Mouse (Mus musculus) CD8-positive naive resting alpha-beta T cell, adult 2 months (primary cell): ENCODE results near the gene Dnm3.
A peak's percentile ranks its signal among the peaks of the same experiment; 100 is the strongest.

ENCODE experiments used
- DNase-seq, 2 experiments: peaks; one replicate each; pipeline ENCODE4 v3.0.0; 2022; ENCODE audit warnings: low read depth in 2 of 2, low spot score in 2 of 2

Dnm3 gene

DNA sequence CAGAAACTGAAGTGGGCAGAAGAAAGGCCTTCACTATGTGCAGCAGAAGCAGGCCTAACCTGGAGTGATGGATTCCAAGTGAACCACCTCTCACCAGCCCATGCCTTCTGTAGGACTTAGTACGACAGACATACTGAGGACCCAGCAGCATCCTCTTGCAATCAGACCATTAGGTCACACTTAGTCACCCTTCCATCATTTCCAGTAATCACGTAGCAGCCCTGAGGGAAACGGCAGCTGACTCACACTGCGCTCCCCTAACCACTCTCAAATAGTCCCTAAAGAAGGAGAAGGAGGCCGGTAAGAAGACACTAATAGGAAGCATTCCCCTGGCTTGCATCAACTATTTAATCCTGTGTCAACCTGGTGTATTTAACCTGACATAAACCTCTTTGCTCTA, 262.1 kb downstream of the Dnm3 start:
- DNase-seq: no peak

GRCm38 (mm10) chr1:162213066-162213465, 264.8 kb downstream of the Dnm3 start:
- no peak for DNase-seq

- no peak for DNase-seq
Measured at GRCm38 (mm10) chr1:162210529-162210928, 267.3 kb downstream of the Dnm3 start.

GRCm38 (mm10) chr1:162209487-162210149, 268.2 kb downstream of the Dnm3 start:
- no peak for DNase-seq

DNA sequence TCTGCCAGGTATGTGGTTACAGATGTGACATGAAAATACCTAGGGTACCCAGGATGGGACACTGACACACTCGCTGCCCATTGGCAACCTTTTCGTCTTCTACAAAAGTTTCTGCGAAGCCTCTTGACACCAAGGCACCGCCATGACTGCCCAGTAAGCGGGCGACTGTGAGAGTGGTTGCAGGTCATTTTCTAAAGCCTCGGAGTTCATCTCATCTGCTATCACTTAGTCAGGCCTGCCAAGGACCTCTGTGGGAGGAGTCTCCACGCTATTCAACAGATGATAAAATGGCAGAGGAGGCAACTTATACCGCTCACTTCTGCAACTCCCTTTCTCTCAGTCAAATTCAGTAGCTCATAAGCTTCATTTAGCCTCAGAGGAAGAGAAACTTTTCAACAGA, 268.8 kb downstream of the Dnm3 start:
- DNase-seq: no peak

GRCm38 (mm10) chr1:162207708-162208043, 270.2 kb downstream of the Dnm3 start:
- no peak for DNase-seq

GRCm38 (mm10) chr1:162206998-162207707, 270.7 kb downstream of the Dnm3 start:
- DNase-seq: peak; percentile 65 to 69

- DNase-seq: no peak
Measured at GRCm38 (mm10) chr1:162202465-162203348, 275.1 kb downstream of the Dnm3 start.

DNA sequence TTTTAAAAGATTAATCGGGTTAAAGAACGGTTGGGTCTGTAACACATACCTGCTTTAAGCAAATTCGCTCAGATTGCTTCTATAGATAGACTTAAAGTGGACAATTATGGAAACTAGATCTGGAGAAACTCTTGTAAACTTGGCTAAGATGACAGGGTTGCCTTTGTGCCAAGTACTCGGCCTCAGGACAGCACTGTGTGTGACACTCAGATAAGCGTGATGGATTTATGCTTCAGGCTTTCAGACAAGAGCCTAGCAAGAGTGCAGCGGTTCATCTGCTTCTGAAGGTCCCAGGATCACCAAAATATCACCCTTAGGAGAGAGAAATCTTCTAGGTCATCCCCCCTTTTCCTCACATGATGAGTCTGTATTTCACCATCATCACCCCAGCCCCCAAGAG, 277.4 kb downstream of the Dnm3 start:
- no peak for DNase-seq

DNA sequence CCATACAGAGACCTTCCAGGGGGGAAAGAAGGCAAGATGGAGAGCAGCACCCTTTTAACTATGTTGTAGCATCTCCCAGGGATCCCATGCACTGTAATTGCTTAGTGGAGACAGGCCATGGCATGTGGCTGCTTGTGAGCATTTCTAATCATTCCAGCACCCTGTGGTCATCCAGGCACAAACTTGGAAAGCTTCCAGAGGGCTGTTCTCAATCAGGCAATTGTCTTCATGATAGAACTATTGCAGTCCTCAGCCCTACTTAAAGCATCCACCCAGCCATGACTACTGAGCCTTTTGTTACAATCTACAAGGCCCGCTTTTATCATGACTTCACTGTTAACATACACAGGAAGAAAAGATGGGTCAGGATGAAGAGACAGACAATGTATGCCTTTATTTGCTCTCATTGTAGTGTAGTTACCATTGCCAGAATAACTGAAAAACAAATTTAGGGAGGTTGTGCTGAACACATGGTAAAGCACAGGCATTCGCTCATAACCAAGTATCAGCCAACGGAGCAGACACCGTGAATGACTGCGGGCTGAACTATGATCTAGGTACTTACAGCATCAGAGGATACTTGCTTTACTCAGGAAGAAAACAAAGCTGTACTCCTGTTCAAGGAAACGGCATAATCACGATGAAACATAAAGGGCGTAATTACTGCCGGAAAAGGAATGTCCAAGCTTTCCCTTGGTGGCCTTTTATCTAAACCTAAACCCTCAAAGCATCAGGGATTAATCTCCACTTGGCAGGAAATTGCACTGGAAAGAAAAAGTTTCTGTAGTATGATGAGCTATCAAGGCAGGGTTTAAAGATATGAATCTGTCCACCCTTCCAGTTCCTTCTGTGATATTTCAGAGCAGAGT, 280.8 kb downstream of the Dnm3 start:
- no peak for DNase-seq

DNA sequence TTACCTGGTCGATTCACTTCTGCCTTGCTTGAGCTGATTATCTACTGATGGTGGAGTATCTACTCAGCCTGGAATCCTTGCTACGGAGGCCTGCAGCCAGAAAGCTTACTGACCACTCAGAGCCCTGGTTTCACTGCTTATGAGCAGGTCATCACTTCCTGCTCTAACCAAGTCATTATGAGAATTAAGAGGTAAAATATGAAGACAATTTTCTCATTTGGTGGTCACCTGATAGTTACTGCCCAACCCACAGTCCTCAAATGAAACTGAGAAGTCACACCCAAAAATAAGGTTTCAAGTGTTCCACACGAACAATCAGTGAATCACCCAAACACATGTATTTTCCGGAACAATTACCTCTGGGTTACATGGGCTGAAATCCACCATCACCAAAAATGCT, 289.1 kb downstream of the Dnm3 start:
- DNase-seq: no peak

GRCm38 (mm10) chr1:162187352-162188120, 290.3 kb downstream of the Dnm3 start:
- no peak for DNase-seq

DNA sequence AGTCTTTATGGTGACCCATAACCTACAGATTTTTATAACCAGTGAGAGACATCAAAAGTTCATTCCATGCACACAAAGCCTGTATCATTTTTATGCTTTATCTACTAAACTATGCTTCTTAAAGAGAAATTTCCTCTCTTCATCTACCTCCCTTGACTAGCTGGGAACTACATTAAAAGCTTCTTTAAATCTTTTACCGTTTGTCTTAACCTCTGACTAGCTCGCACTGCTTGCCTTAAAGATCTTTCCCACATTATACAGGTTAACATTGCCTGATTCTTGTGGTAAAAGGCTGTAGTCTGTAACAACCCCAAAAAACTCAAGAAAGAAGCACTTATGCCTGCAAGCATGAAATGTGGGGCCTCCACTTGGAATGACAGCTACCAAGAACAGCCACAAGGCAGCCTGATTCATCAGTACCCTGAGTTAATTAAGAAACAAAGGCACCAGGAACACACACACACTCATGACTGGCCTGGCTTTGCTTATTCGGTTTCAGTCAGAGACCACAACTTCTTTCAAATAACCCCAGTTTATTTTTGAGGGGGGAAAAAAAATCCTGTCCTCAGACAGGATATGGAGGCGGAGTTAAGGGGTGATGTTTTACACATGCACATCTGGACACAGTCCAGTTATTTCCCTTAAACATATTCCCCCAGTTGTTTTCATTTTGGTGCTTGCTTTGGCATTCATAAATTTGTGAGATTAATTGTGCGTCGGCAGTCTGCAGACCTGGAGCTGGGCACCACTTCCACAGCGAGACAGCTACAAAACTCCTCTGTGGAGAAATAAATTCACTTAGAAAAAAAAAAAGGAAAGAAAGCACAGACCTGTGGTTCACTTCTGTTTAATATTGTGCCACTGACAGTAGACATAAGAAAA, 291.1 kb downstream of the Dnm3 start:
- DNase-seq: peak in 1 of 2 experiments; percentile 18

DNA sequence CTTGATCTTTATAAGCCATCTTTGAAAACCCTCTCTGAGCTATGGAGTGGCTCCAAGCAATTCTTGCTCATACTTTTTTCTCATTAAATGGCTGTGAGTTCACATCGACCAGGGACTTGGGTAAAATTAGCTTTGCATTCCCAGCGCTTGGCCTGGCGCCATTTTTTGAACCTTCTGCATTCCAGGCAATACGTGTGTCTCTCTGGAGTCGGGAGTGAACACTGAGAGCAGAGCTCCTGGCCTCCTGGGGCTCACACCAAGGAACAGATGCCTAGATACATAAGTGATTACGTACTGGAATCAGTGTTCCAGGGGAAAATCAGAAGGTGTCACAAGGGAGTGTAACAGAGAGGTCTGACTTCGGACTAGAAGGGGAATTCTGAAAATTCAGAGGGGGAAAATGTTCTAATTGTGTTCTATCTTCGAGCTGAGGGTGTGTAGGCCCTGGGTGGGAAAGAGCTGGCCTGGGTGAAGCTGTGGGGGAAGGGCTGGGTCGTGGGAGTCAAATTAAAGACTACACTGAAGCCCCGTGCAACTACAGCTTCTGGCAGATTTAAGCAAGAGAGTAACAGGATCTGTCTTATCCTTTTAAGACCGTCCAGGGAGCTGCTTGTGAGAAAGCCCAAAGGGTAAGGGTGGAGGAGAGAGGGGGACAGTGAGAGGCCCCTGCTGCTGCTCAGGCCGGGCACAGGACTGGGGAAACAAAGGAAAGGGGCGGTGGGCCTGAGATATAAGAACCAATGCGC, 293.7 kb downstream of the Dnm3 start:
- DNase-seq: no peak

DNA sequence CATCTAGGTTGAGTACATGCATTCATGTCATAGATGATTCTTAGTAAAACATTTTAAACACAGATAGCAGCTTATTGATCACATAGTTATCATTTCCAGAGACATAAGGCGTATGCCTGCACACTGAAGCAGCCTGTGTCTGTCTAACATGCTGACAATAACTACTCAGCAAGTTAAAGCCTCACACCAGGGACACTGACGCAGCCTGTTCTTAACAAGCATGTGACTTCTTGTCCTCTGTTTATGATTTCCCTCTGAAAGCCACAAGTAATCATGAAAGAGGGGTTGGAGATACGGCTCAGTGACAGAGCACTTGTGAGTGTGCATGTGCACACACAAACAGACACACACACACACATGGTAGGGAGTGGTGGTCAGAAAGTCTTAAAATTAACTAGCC, 294.4 kb downstream of the Dnm3 start:
- DNase-seq: no peak

DNA sequence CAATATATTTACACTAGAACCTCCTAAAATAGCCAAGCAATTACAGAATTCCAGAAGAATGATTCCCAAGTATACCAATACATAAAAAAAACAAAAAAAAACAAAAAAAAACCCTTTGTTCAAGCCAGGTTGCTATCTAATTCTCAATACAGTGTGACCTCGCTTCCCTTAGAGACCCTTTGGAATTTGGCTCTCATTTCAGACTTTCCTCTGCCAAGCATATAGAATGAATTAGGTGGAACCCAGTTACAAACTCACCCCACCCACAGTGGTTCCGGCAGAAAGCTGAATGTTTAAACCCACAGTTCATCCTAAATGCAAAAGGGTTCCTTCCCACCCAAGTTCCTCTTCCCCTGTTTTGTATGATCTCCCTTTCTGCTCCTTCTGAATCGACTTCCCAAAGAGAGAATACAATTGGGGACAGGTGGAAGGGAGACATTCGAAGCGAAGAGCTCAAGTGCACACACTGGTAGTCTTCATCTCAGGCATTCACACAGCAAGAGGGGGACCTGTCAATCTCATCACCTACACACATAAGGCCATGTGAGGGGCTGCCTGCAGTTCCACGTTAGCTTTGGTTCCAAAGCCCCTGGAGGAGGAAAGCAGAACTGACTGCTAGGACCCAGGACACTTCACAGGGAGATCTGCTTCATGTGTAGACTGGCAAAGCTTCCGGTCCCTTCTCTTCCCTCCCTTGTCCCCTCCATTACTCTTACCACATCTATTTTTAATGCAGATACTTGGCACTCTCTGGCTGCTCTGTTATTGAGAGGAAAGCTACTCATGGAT, 296.5 kb downstream of the Dnm3 start:
- no peak for DNase-seq

DNA sequence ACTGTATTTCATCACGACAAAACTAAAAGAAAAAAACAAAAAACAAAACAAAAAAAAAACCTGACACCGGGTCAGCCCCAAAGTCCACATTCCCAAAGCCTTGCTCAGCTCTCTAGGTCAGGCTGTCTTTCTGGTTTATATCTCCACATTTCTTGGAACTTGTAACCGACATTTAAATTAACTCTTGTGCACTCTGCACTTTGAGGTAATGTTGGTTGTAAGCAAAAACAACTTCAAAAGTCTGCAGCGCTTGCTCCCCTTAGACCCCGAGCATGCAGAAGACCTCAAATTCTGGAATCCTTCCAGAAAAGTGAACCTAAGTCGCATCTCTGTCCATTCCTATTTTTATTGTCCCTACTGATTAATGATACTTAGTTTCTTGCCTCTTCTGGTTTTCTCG, 297.4 kb downstream of the Dnm3 start:
- no peak for DNase-seq

DNA sequence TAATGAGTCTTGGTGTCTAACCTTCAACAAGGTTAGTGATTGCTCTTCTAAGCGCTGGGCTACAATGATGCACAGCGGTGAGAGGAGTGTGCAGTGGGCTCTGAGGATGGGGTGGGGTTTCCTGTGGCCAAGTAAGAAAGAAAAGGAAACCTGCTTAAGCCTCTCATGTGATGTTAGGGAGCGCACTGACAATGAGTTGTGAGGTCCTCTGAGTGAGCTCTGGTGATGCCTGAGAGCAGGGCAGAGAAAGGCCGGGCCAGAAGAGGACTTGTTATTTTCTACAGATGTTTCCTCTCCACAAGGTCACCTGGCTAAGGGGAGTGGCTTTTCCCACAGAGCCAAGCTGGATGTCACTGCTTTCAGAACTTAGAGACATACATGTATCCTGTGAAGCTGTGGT, 298.4 kb downstream of the Dnm3 start:
- peak; percentile 47 to 58 for DNase-seq
